Mouse (Mus musculus) mesoderm, embryonic 11.5 days (tissue): ENCODE results near the gene Epop.

Experiments used
- DNase-seq: peaks from one replicate; pipeline ENCODE4 v3.0.0-alpha.2; 2012; ENCODE audit warnings: low read depth, low spot score

Gene Epop

DNA sequence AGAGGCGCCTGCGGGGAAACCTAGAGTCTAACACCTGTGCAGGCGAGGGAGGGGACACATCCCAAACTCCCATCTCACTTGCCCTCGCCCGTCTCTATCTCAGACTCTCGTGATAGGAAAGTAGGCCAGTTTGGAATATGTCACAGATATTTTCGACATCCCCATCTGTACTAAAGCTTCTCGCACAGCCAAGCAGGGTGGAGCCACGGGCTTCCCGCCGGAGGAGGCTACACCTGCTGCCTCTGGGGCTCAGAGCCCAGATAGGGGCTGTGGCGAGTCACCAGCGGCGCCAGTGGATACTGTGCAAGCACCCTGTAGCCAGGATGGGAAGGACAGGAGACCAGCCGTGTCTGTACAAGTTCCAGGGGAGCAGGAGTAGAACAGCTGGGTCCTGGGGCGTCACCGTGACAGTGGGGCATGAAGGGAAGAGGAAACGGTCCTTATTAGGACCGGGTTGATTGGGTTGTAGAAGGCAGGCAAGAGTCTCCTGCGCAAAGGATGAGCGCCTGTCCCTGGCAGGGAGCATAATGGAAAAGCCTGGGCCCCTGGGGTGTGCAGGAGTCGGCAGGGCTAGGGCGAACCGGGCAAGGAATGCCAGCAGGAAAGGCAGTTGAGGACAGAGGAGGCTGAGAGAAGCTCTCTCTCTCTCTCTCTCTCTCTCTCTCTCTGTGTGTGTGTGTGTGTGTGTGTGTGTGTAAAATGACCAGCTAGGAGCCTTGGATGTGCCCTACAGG, 39.1 kb downstream of the Epop start:
- DNase-seq, result no peak

DNA sequence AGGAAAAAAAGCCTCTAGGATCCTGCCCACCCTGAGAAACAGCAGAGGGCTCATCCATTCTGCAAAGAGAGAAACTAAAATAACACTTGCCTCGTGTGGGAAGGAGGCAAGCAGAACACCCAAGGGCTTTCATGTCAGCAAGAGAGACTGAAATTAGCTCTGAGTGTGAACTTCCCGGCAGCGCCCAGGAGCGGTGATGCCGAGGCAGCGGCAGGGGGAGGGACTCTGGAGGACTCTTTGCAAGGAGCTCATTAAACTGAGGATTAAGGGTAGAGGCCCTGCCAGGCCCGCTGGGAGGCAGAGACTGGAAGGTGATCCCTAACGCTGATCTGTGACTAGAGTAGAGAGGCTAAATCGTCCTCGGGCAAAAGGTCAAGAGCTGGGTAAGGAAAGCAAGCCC, 40.3 kb downstream of the Epop start:
- no peak for DNase-seq

GRCm38 (mm10) chr11:97585932-97586331, 43.6 kb downstream of the Epop start:
- no peak for DNase-seq

GRCm38 (mm10) chr11:97584476-97584875, 45.0 kb downstream of the Epop start:
- DNase-seq, result no peak

DNA sequence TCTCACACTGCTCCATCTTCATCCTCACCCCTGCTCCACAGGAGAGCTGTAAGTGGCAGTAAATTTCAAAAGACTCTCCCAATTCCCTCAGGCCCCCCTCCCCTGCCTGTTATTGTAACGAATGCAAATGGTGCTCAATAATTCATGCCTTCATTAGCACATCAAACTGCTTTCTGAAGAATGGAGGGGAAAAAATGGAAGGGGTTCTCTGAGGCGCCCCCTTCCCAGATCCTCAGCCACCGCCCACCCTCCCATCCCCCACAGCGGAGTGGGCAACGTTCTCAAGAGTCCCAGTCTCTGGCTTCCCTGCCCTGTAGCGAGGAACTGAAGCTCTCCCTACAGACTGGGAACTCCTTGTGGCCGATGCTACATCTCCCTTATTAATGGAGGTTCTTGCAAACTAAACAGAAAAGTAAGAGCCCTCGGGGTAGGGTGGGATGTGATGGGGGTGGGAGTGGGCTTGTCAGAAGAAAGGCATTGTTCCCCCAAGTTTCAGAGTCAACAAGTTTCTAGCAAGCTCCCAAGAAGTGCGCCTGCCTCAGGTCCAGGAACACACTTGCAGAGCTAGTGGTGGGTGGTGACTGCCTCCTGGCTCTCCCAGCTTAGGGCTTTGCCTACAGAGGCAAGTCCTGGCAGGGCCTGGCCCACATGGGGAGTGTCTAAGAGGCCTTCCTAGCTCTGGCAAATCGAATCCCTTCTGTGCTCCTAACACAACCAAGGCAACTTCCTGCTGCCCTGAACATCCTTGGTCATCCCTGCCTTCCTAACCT, 50.2 kb downstream of the Epop start:
- peak; percentile 53 for DNase-seq

- no peak for DNase-seq
These were observed 51.2 kb downstream of the Epop start for GRCm38 (mm10) chr11:97578286-97578685.
